Mouse (Mus musculus) cerebellum, postnatal 25 days (tissue): ENCODE results near the gene Wdr1.
A peak's percentile ranks its signal among the peaks of the same experiment; 100 is the strongest.

Source experiments
- DNase-seq, 2 experiments: peaks; one replicate each; pipeline ENCODE4 v3.0.0; 2021; ENCODE audit warnings: mixed read lengths in 2 of 2

Gene Wdr1

GRCm38 (mm10) chr5:38493890-38494289, 69.1 kb downstream of the Wdr1 start:
- no peak for DNase-seq

GRCm38 (mm10) chr5:38491763-38492162, 71.3 kb downstream of the Wdr1 start:
- no peak for DNase-seq

GRCm38 (mm10) chr5:38489739-38490138, 73.3 kb downstream of the Wdr1 start:
- DNase-seq, result no peak

- DNase-seq, result no peak
Measured at GRCm38 (mm10) chr5:38488673-38489615, 74.1 kb downstream of the Wdr1 start.

GRCm38 (mm10) chr5:38488026-38488425, 75.0 kb downstream of the Wdr1 start:
- DNase-seq, result no peak

GRCm38 (mm10) chr5:38487247-38487646, 75.8 kb downstream of the Wdr1 start:
- no peak for DNase-seq

- no peak for DNase-seq
Measured at GRCm38 (mm10) chr5:38485946-38486345, 77.1 kb downstream of the Wdr1 start.

GRCm38 (mm10) chr5:38483518-38484110, 79.4 kb downstream of the Wdr1 start:
- DNase-seq, result no peak

- no peak for DNase-seq
Measured at GRCm38 (mm10) chr5:38480822-38481707, 82.0 kb downstream of the Wdr1 start.

- DNase-seq, result peak; percentile 56 to 57
Measured at GRCm38 (mm10) chr5:38479908-38480725, 82.9 kb downstream of the Wdr1 start.

- DNase-seq, result peak in 1 of 2 experiments; percentile 27
Measured at GRCm38 (mm10) chr5:38479545-38479907, 83.5 kb downstream of the Wdr1 start.

GRCm38 (mm10) chr5:38479027-38479426, 84.0 kb downstream of the Wdr1 start:
- DNase-seq, result peak; percentile 62 to 71

- peak; percentile 84 to 88 for DNase-seq
Measured at GRCm38 (mm10) chr5:38477731-38478445, 85.1 kb downstream of the Wdr1 start.

GRCm38 (mm10) chr5:38476861-38477565, 86.0 kb downstream of the Wdr1 start:
- peak; percentile 85 to 92 for DNase-seq
